Mouse (Mus musculus) heart, embryonic 12.5 days (tissue): ENCODE results near the gene Zbtb41. TPM values are rescaled to one million over a fixed set of nuclear protein-coding genes. Genes with fewer than 3 reads are reported as not detected.
"Not testable (repeated sequence)": the region's sequence is repeated elsewhere in the genome, so short reads cannot be mapped to it uniquely, and the experiment has no call there.

Experiments
- ATAC-seq: fragments of 200-750 bp; cut with Nextera tagmentation; 2 replicates; pipeline ENCODE4 v1.8.0; 2017; ENCODE audit warnings: moderate TSS enrichment, moderate library complexity; ENCODE audit not compliant: insufficient number of reproducible peaks, low FRiP score
- H3K27ac ChIP-seq: fragments of 300-500 bp; sonication (generic); 2 replicates; pipeline ENCODE4 v1.5.1; 2016; ENCODE audit warnings: mild to moderate bottlenecking, moderate library complexity; ENCODE audit not compliant: poor library complexity, severe bottlenecking
- H3K27me3 ChIP-seq: fragments of 300-500 bp; sonication (generic); replicated peaks from 2 replicates; pipeline ENCODE4 v1.6.1; 2016; ENCODE audit warnings: mild to moderate bottlenecking, moderate library complexity
- H3K36me3 ChIP-seq: fragments of 300-500 bp; sonication (generic); 2 replicates; pipeline ENCODE4 v1.6.1; 2016; ENCODE audit warnings: mild to moderate bottlenecking, moderate library complexity
- H3K4me1 ChIP-seq: fragments of 300-500 bp; sonication (generic); replicated peaks from 2 replicates; pipeline ENCODE4 v1.6.1; 2016; ENCODE audit warnings: mild to moderate bottlenecking
- H3K4me2 ChIP-seq: fragments of 300-500 bp; sonication (generic); 2 replicates; pipeline ENCODE4 v1.6.1; 2016; ENCODE audit warnings: mild to moderate bottlenecking, moderate library complexity
- H3K4me3 ChIP-seq: fragments of 300-500 bp; sonication (generic); 2 replicates; pipeline ENCODE4 v1.5.1; 2016; ENCODE audit warnings: mild to moderate bottlenecking
- H3K9ac ChIP-seq: fragments of 300-500 bp; sonication (generic); 2 replicates; pipeline ENCODE4 v1.6.1; 2016; ENCODE audit warnings: mild to moderate bottlenecking, moderate library complexity
- H3K9me3 ChIP-seq: fragments of 300-500 bp; sonication (generic); replicated peaks from 2 replicates; pipeline ENCODE4 v1.6.1; 2016; ENCODE audit warnings: mild to moderate bottlenecking, moderate library complexity
- WGBS: fragments of 180-500 bp; shearing (Covaris S2); methylation state at CpG from one replicate; pipeline ENCODE4 v1.1.7; 2016; 5-methylcytosine and 5-hydroxymethylcytosine counted together
- polyA plus RNA-seq: library from polyadenylated mRNA; unstranded; fragments of >200 nt; fragmentation: Nextera tagmentation; extraction: Ambion mirVana; gene quantifications from 2 replicates; pipeline ENCODE4 v1.2.1, GENCODE M21; 2016

Zbtb41 gene
- 12.5 and 12.8 TPM in 2 replicates for polyA plus RNA-seq

DNA sequence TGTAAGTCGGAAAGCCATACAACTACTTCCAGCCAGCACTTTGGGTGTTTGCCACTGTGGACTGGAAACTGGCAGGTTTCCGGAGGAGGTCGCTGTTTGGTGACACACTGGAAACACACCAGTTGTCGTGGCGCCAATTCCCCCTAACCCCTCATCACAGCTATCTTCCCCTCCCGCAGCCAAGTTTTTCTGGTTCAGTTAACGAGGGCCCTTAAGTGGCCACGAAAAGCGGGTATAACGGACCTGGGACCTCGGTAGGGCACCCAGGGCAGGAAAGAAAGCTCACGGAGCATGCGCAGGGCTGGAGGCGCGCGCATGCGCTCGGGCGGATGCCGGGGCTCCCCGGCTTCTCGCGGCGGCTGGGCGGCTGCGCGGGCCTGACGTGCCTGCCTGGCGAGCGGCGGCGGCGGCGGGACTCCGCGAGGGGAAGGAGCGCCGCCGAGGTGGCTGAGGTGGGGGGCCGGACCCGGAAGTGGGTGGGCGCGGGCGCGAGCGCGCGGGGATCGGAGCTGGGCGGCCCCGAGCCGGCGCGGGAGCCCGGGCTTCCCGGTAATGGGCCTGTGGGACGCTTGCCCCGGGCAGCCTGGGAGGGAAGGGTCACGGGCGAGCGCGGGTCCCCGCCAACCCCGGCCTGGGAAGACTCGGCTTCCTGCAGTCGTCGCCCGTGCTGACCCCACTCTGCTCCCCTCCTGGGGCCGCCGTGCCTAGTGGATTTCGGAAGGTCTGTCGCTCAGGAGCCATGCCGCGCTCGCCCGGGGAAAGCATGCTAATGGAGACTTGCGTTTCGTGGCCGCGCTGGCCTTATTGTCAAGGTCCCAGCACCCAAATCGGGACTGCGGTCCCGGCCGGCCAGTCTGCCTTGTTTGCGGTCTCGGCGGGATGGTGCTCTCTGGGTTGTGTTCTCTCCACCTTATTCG is at the start of gene Zbtb41:
TSS of gene Zbtb41 (plus strand) at position 414 of the 917 bp plus-strand sequence.
- H3K4me1 ChIP-seq = peaks cover 26% of the 10 kb centered on the region
- H3K4me2 ChIP-seq = peak within 1 kb of the TSS; percentile 80
- no peaks in the 10 kb centered on the region for H3K27me3 ChIP-seq
- peaks cover 3% of the 10 kb centered on the region; the same call in 1 of the 2 replicates for H3K36me3 ChIP-seq
- H3K27ac ChIP-seq = peak within 1 kb of the TSS; percentile 95
- H3K4me3 ChIP-seq = peak within 1 kb of the TSS; percentile 96
- WGBS = under 1% methylated on average over 86 of the region's 88 CpGs
- H3K9ac ChIP-seq = peak within 1 kb of the TSS; percentile 96
- peak; percentile 95 for ATAC-seq
- H3K9me3 ChIP-seq = no peaks in the 10 kb centered on the region

- no peaks in the 10 kb centered on the region for H3K9me3 ChIP-seq
- no peaks in the 10 kb centered on the region for H3K36me3 ChIP-seq
- H3K4me1 ChIP-seq = peaks cover 20% of the 10 kb centered on the region
- 55% methylated on average over 6 of the region's 6 CpGs for WGBS
- no peak overlapping the region for H3K4me3 ChIP-seq
- no peak overlapping the region for H3K9ac ChIP-seq
- H3K27ac ChIP-seq = no peak overlapping the region
- H3K27me3 ChIP-seq = no peaks in the 10 kb centered on the region
- no peak for ATAC-seq
- no peak overlapping the region for H3K4me2 ChIP-seq
Observed at GRCm38 (mm10) chr1:139375900-139376299, 46.2 kb upstream of the Zbtb41 start.

DNA sequence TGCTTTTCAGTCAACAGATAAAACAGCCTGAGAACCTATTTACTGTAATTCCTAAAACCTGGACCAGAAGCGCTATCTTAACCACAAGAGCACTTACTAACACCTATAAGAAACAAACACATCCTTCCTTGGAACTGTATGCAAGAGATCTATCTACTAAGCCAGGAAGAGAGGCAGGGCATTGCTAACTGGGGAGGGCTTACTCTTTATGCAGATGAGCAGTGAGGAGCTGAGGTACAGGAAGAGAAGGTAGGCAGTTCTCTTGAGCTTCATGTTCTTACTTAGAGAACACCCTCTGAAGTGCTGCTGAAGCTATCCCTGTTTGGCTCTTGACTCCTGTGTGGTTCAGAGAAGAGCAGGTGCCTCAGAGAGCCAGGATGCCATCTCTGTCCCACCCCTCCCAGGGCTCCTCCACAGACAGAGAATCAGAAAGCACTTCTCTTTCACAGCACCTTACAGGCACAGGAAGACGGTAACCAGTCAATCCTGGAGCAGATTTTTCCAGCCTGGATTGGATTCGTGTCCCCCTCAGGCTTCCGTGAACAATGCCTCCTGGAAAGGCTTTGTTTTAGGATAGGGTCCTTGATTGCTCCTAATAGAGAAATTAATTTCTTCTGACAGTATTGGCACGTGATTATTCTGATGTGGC is 45.3 kb upstream of the Zbtb41 start, which contains the start of gene Crb1:
TSS of gene Crb1 (minus strand) at position 463 of the 649 bp plus-strand sequence.
- peak within 1 kb of the TSS; percentile 46 for H3K4me2 ChIP-seq

DNA sequence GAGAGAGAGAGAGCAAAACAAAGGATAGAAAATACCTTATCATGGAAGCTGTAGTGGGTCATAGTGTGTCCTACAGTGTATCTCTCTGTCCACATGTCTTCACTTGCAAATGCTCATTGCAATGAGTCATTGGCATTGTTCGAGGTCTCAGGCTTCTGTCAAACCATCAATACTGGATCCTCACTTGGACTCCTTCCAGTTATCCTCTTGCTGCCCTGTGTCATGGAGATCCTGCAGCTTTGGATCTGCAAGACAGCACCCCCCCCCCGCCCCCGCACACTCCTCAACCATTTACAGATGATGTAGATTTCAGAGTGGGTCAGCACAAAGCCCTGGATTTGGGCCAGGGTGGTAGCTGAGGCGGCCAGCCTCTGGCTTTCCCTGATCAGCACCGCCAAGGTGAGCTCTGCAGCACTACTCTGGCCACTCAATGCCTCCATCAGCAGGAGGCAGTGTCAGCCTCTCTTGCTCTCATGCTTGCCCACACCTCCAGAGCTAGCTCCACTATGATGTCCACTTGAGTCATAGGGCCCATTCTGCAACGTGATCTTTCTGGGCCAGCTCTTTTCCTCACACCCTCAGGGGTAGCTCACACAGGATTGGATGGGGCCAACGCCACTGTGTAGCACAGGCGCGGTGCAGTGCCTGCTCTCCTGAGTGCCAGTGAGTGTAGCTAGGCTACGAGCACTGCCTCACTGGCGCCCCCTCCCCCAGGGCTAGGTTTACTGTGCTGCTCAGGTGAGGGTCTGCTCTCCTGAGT is 43.0 kb upstream of the Zbtb41 start:
- peaks cover 20% of the 10 kb centered on the region for H3K4me1 ChIP-seq
- no peaks in the 10 kb centered on the region for H3K36me3 ChIP-seq
- no peak overlapping the region for H3K4me3 ChIP-seq
- H3K4me2 ChIP-seq = peak overlapping the region; percentile 32
- no peaks in the 10 kb centered on the region for H3K27me3 ChIP-seq
- ATAC-seq = peak; percentile 55
- no peaks in the 10 kb centered on the region for H3K9me3 ChIP-seq
- 0 out of 2 replicates have a peak overlapping the region, but pooled peaks have one; percentile 31 for H3K9ac ChIP-seq
- 20% methylated on average over 11 of the region's 11 CpGs for WGBS
- H3K27ac ChIP-seq = 0 out of 2 replicates have a peak overlapping the region, but pooled peaks have one; percentile 2

More for the DNA sequence above, 45.3 kb upstream of the Zbtb41 start, which contains the start of gene Crb1:
- H3K27ac ChIP-seq = no peak within 1 kb of the TSS
- peaks cover 20% of the 10 kb centered on the region for H3K4me1 ChIP-seq
- H3K4me3 ChIP-seq = peak within 1 kb of the TSS; percentile 15; the same call in 1 of the 2 replicates
- ATAC-seq = no peak
- peak within 1 kb of the TSS; percentile 41; the same call in 1 of the 2 replicates for H3K9ac ChIP-seq
- WGBS = 12% methylated on average over 5 of the region's 5 CpGs
- no peaks in the 10 kb centered on the region for H3K27me3 ChIP-seq
- no peaks in the 10 kb centered on the region for H3K9me3 ChIP-seq
- H3K36me3 ChIP-seq = no peaks in the 10 kb centered on the region

DNA sequence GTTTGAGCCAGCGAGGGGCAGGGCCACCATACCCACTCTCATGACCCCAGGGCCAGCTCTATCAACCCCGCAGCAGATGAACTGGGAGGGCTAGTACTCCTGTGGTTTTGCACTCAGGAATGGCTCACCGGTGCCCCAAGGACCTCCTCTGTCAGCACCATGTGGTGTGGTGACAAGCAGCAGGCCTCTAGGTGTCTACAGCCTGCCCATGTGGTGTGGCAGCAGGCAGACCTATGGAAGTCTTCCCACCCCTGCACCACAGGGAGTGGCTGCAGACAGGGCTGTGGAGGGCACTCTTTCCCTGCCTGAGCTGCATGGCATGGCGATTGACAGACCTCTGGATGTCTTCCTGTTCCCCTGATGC is 42.5 kb upstream of the Zbtb41 start:
- no peaks in the 10 kb centered on the region for H3K36me3 ChIP-seq
- WGBS = 11% methylated on average over 4 of the region's 4 CpGs
- H3K4me1 ChIP-seq = peaks cover 20% of the 10 kb centered on the region
- ATAC-seq = peak; percentile 64
- H3K27ac ChIP-seq = 0 out of 2 replicates have a peak overlapping the region, but pooled peaks have one; percentile 2
- no peak overlapping the region for H3K4me3 ChIP-seq
- H3K9ac ChIP-seq = 0 out of 2 replicates have a peak overlapping the region, but pooled peaks have one; percentile 31
- no peaks in the 10 kb centered on the region for H3K9me3 ChIP-seq
- peak overlapping the region; percentile 32 for H3K4me2 ChIP-seq
- H3K27me3 ChIP-seq = no peaks in the 10 kb centered on the region

GRCm38 (mm10) chr1:139391747-139392146 is 30.3 kb upstream of the Zbtb41 start:
- Histone ChIP-seq H3K9ac (no peak overlapping the region), H3K36me3 (no peaks in the 10 kb centered on the region), H3K9me3 (no peaks in the 10 kb centered on the region), H3K4me3 (no peak overlapping the region), H3K27ac (no peak overlapping the region), H3K4me2 (no peak overlapping the region), H3K4me1 (no peaks in the 10 kb centered on the region), H3K27me3 (no peaks in the 10 kb centered on the region)
- ATAC-seq = no peak
- 40% methylated on average over 2 of the region's 2 CpGs for WGBS

GRCm38 (mm10) chr1:139396589-139396988 is 25.5 kb upstream of the Zbtb41 start:
- no peak for ATAC-seq
- Histone ChIP-seq H3K36me3 (no peaks in the 10 kb centered on the region), H3K9ac (no peak overlapping the region), H3K27me3 (no peaks in the 10 kb centered on the region), H3K27ac (no peak overlapping the region), H3K4me3 (no peak overlapping the region), H3K9me3 (no peaks in the 10 kb centered on the region), H3K4me1 (no peaks in the 10 kb centered on the region), H3K4me2 (no peak overlapping the region)
- 29% methylated on average over 1 of the region's 1 CpGs for WGBS

- Histone ChIP-seq H3K9ac (no peak overlapping the region), H3K4me1 (no peaks in the 10 kb centered on the region), H3K27ac (no peak overlapping the region), H3K9me3 (peaks cover 6% of the 10 kb centered on the region), H3K4me3 (no peak overlapping the region), H3K4me2 (no peak overlapping the region), H3K36me3 (no peaks in the 10 kb centered on the region), H3K27me3 (no peaks in the 10 kb centered on the region)
- ATAC-seq = no peak
Observed at GRCm38 (mm10) chr1:139405766-139406165, 16.3 kb upstream of the Zbtb41 start.

GRCm38 (mm10) chr1:139407701-139408100 is 14.4 kb upstream of the Zbtb41 start:
- Histone ChIP-seq H3K36me3 (no peaks in the 10 kb centered on the region), H3K4me3 (no peak overlapping the region), H3K9ac (no peak overlapping the region), H3K27me3 (no peaks in the 10 kb centered on the region), H3K9me3 (peaks cover 8% of the 10 kb centered on the region), H3K27ac (no peak overlapping the region), H3K4me1 (no peaks in the 10 kb centered on the region), H3K4me2 (no peak overlapping the region)
- 58% methylated on average over 5 of the region's 5 CpGs for WGBS
- ATAC-seq = no peak

- not testable (repeated sequence) for ATAC-seq, H3K27ac ChIP-seq, H3K27me3 ChIP-seq, H3K9me3 ChIP-seq, H3K4me1 ChIP-seq, H3K9ac ChIP-seq, H3K36me3 ChIP-seq, H3K4me3 ChIP-seq, H3K4me2 ChIP-seq
- 81% methylated on average over 2 of the region's 2 CpGs for WGBS
Observed at GRCm38 (mm10) chr1:139412365-139412764, 9.7 kb upstream of the Zbtb41 start.
